Mouse (Mus musculus) bone marrow macrophage, adult 2 months (primary cell): ENCODE data around the gene Fam19a5.

Experiments used
- CTCF ChIP-seq: IDR thresholded peaks from 2 replicates; pipeline ENCODE4 v1.5.1; 2012; ENCODE audit warnings: low read depth, mild to moderate bottlenecking, low read length, moderate library complexity
- POLR2A ChIP-seq: IDR thresholded peaks from 2 replicates; pipeline ENCODE4 v1.6.1; 2012; ENCODE audit warnings: mild to moderate bottlenecking, low read depth, low read length, borderline replicate concordance

DNA sequence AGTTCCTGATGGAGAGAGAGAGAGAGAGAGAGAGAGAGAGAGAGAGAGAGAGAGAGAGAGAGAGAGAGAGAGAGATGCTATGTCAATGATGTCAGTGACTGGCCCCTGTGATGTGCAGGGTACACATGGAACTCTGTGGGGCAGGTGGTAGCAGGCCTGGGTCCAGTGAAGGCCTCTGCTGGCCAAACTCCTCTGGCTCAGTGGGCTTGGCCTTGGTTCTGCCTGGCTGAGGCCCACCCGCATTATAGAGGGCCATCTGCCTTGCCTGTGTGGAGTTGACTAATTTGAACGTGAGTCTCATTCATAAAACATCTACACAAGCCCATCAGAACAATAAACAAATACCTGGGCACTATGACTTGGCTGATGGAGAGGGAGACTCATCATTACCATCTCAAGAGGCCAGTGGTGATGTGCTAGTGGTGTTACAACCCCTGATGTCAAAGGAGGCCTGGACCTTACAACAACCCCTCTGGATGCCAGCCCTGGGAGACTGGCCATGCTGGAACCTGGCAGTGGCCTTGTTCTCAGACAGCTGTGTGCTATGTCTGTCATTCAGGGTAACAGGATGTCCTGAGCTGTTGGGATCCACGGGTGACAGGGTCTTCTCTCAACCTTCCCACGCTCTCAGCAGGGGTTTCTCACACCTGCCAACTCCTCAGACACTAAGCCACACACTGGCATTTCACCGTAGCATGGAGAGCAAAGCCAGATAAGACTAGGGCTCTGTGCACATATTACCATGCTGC lies 102.4 kb downstream of the Fam19a5 start:
- TF ChIP-seq CTCF (no peak), POLR2A (no peak)
